Mouse (Mus musculus) spleen, adult 12 weeks (tissue): ENCODE measurements around the gene Tssk3.

Experiments
- DNase-seq: peaks from one replicate; pipeline ENCODE4 v3.0.0; 2022; ENCODE audit warnings: low spot score

The Tssk3 gene

DNA sequence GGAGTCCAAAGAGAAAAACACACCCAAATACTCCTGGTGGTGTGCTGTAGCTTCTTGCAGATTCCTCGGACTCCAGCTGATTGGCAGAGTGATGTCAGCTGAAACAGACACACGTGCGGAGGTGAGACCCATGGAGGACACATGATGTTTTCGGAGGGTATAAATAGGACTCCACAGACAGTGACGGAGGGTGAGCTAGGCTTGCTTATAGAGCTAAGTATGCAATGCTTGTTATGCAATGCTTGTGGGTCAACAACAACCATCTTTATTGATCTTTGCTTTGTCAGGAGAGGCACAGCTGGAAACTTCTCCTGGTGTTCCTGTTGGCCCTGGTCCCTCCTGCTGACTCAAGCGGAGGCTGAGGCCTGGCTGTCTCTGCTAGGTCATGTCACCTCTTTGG lies 42.1 kb downstream of the Tssk3 start:
- DNase-seq = no peak

- DNase-seq = no peak
Measured at GRCm38 (mm10) chr4:129447778-129448563, 42.9 kb downstream of the Tssk3 start.

GRCm38 (mm10) chr4:129447360-129447759 lies 43.5 kb downstream of the Tssk3 start:
- no peak for DNase-seq

GRCm38 (mm10) chr4:129441145-129441544 lies 49.7 kb downstream of the Tssk3 start:
- no peak for DNase-seq

DNA sequence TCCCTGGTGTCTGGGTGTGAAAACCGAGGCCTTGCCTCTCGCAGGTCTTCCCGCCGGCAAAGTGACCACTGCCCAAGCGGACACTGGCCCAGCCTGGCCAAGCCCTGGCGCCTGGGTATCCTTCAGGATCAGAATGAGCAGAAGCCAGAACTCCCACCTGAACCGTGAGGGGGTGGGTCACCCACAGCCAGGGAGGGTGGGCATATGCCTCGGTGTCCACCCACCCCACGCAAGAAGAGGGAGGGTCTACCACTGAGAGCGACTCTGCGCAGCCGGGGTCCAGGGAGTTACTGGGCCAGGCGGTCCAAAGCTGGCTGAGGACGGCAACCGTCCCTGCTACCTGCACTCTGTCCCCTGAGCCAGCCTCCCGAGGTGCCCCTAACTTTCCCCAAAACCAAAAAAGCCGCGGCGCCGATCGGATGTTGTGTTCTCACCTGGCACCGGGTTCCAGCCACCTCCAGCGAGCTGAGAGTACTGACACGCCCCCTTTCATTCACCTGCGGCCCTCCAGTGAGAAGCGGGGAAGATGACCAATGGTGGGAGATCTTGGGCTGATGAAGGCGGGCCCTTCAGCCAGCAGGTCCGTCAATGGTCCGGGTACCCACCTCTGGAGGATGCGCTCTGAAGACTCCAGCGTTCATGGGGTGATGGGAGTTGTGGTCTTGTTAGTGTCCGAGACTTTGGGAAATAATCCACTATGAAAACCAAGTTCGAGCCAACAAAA lies 50.3 kb downstream of the Tssk3 start, which contains the start of gene Zbtb8b:
Gene Zbtb8b, minus strand, starts transcription at position 514 of the 724 bp plus-strand sequence.
- no peak for DNase-seq
